Mouse (Mus musculus) forebrain, embryonic 14.5 days (tissue): ENCODE results near the gene Rnps1. TPM values are rescaled to one million over a fixed set of nuclear protein-coding genes. Genes with fewer than 3 reads are reported as not detected.
"Not testable (repeated sequence)": the region's sequence is repeated elsewhere in the genome, so short reads cannot be mapped to it uniquely, and the experiment has no call there.

Experiments used
- ATAC-seq: fragments of 200-750 bp; cut with Nextera tagmentation; 2 replicates; pipeline ENCODE4 v1.8.0; 2017; ENCODE audit warnings: mild to moderate bottlenecking, moderate library complexity
- DNase-seq: peaks from one replicate; pipeline ENCODE4 v3.0.0-alpha.2; 2015; ENCODE audit warnings: low spot score
- H3K27ac ChIP-seq: fragments of 300-500 bp; sonication (generic); 2 replicates; pipeline ENCODE4 v1.5.1; 2014; ENCODE audit warnings: low read depth, mild to moderate bottlenecking, control low read depth, low read length, moderate library complexity
- H3K27me3 ChIP-seq: fragments of 300-500 bp; sonication (generic); replicated peaks from 2 replicates; pipeline ENCODE4 v1.6.1; 2014; ENCODE audit warnings: low read length, control low read depth, mixed read lengths; ENCODE audit not compliant: control insufficient read depth, insufficient read depth
- H3K36me3 ChIP-seq: fragments of 300-500 bp; sonication (generic); 2 replicates; pipeline ENCODE4 v1.6.1; 2014; ENCODE audit warnings: low read length, control low read depth; ENCODE audit not compliant: control insufficient read depth, insufficient read depth
- H3K4me1 ChIP-seq: fragments of 300-500 bp; sonication (generic); 2 replicates; pipeline ENCODE4 v1.6.1; 2014; ENCODE audit warnings: antibody characterized with exemption, low read length, control low read depth; ENCODE audit not compliant: control insufficient read depth, insufficient read depth
- H3K4me2 ChIP-seq: fragments of 300-500 bp; sonication (generic); 2 replicates; pipeline ENCODE4 v1.6.1; 2014; ENCODE audit warnings: mild to moderate bottlenecking, control low read depth, low read length
- H3K4me3 ChIP-seq: fragments of 300-500 bp; sonication (generic); 2 replicates; pipeline ENCODE4 v1.5.1; 2014; ENCODE audit warnings: low read depth, low read length, control low read depth
- H3K9ac ChIP-seq: fragments of 300-500 bp; sonication (generic); 2 replicates; pipeline ENCODE4 v1.6.1; 2014; ENCODE audit warnings: mild to moderate bottlenecking, low read length, control low read depth, moderate library complexity
- H3K9me3 ChIP-seq: fragments of 300-500 bp; sonication (generic); replicated peaks from 2 replicates; pipeline ENCODE4 v1.6.1; 2016; ENCODE audit warnings: low read length, control low read depth, mixed read lengths; ENCODE audit not compliant: control insufficient read depth
- WGBS: fragments of 180-500 bp; shearing (Covaris S2); extraction: QIAGEN DNeasy Blood & Tissue Kit; methylation state at CpG from one replicate; pipeline ENCODE4 v1.1.7; 2014; 5-methylcytosine and 5-hydroxymethylcytosine counted together
- polyA plus RNA-seq: library from polyadenylated mRNA; unstranded; fragments of >200 nt; fragmentation: Nextera tagmentation; extraction: Ambion mirVana; gene quantifications from 2 replicates; pipeline ENCODE4 v1.2.1, GENCODE M21; 2014

The Rnps1 gene
- polyA plus RNA-seq, 1 experiment from 2014 or later: 304 TPM

- not testable (repeated sequence) for H3K9me3 ChIP-seq, ATAC-seq, DNase-seq
These were observed 41.3 kb downstream of the Rnps1 start for GRCm38 (mm10) chr17:24455523-24456206.

GRCm38 (mm10) chr17:24461580-24461979 is 47.2 kb downstream of the Rnps1 start:
- H3K27ac ChIP-seq: no peak overlapping the region
- no peak for ATAC-seq
- H3K9ac ChIP-seq: no peak overlapping the region
- no peak overlapping the region for H3K4me2 ChIP-seq
- 58% methylated on average over 2 of the region's 2 CpGs for WGBS
- H3K4me1 ChIP-seq: no peaks in the 10 kb centered on the region
- no peaks in the 10 kb centered on the region for H3K36me3 ChIP-seq
- no peaks in the 10 kb centered on the region for H3K9me3 ChIP-seq
- no peaks in the 10 kb centered on the region for H3K27me3 ChIP-seq
- H3K4me3 ChIP-seq: no peak overlapping the region
- peak; percentile 51 for DNase-seq

More at GRCm38 (mm10) chr17:24455523-24456206, 41.3 kb downstream of the Rnps1 start:
- not testable (repeated sequence) for H3K27ac ChIP-seq, H3K27me3 ChIP-seq, H3K9ac ChIP-seq, H3K4me1 ChIP-seq, H3K36me3 ChIP-seq, H3K4me3 ChIP-seq
- 49% methylated on average over 10 of the region's 10 CpGs for WGBS
- peak overlapping the region; percentile 82; the same call in 1 of the 2 replicates for H3K4me2 ChIP-seq

- DNase-seq (no peak), ATAC-seq (no peak)
- WGBS: 85% methylated on average over 1 of the region's 1 CpGs
- Histone ChIP-seq H3K36me3 (no peaks in the 10 kb centered on the region), H3K9ac (no peak overlapping the region), H3K4me2 (no peak overlapping the region), H3K27ac (no peak overlapping the region), H3K4me1 (no peaks in the 10 kb centered on the region), H3K4me3 (no peak overlapping the region), H3K9me3 (no peaks in the 10 kb centered on the region), H3K27me3 (no peaks in the 10 kb centered on the region)
These were observed 48.6 kb downstream of the Rnps1 start for GRCm38 (mm10) chr17:24462932-24463331.

GRCm38 (mm10) chr17:24463374-24464133 is 49.2 kb downstream of the Rnps1 start:
- H3K9me3 ChIP-seq: no peaks in the 10 kb centered on the region
- no peak overlapping the region for H3K4me2 ChIP-seq
- no peaks in the 10 kb centered on the region for H3K36me3 ChIP-seq
- no peak overlapping the region for H3K9ac ChIP-seq
- no peaks in the 10 kb centered on the region for H3K27me3 ChIP-seq
- H3K27ac ChIP-seq: no peak overlapping the region
- ATAC-seq (no peak), DNase-seq (no peak)
- H3K4me3 ChIP-seq: no peak overlapping the region
- 63% methylated on average over 6 of the region's 6 CpGs for WGBS
- no peaks in the 10 kb centered on the region for H3K4me1 ChIP-seq

- WGBS: 87% methylated on average over 5 of the region's 5 CpGs
- ATAC-seq: no peak
These were observed 54.4 kb downstream of the Rnps1 start for GRCm38 (mm10) chr17:24468636-24469246.

GRCm38 (mm10) chr17:24469336-24469909 is 55.1 kb downstream of the Rnps1 start:
- Histone ChIP-seq H3K27ac (peak overlapping the region; percentile 80), H3K4me3 (peak overlapping the region; percentile 81), H3K4me2 (peak overlapping the region; percentile 81), H3K4me1 (peaks cover 17% of the 10 kb centered on the region), H3K9me3 (no peaks in the 10 kb centered on the region), H3K9ac (peak overlapping the region; percentile 83), H3K27me3 (no peaks in the 10 kb centered on the region), H3K36me3 (peaks cover 22% of the 10 kb centered on the region)
- DNase-seq: no peak
- 16% methylated on average over 7 of the region's 7 CpGs for WGBS
- no peak for ATAC-seq

More at GRCm38 (mm10) chr17:24468636-24469246, 54.4 kb downstream of the Rnps1 start:
- no peak for DNase-seq
- Histone ChIP-seq H3K36me3 (peaks cover 15% of the 10 kb centered on the region), H3K4me3 (no peak overlapping the region), H3K4me2 (no peak overlapping the region), H3K9ac (no peak overlapping the region), H3K9me3 (no peaks in the 10 kb centered on the region), H3K27me3 (no peaks in the 10 kb centered on the region), H3K27ac (no peak overlapping the region), H3K4me1 (peaks cover 17% of the 10 kb centered on the region)

GRCm38 (mm10) chr17:24469910-24470602 is 55.7 kb downstream of the Rnps1 start, which contains the start of the genes E4f1 and Pgp:
Gene E4f1 (minus strand): TSS chr17:24470313.
Gene Pgp (plus strand): TSS chr17:24470392.
- under 1% methylated on average over 73 of the region's 75 CpGs for WGBS
- peak within 1 kb of the TSS; percentile 81 for H3K4me2 ChIP-seq
- peak; percentile 100 for DNase-seq
- peak within 1 kb of the TSS; percentile 81 for H3K4me3 ChIP-seq
- H3K4me1 ChIP-seq: peaks cover 17% of the 10 kb centered on the region
- no peaks in the 10 kb centered on the region for H3K9me3 ChIP-seq
- H3K9ac ChIP-seq: peak within 1 kb of the TSS; percentile 83
- H3K27me3 ChIP-seq: no peaks in the 10 kb centered on the region
- peak within 1 kb of the TSS; percentile 80 for H3K27ac ChIP-seq
- ATAC-seq: peak; percentile 99
- H3K36me3 ChIP-seq: peaks cover 28% of the 10 kb centered on the region
